8 mouse cellular contexts compared by ENCODE assay signal in the genomic region with DNA sequence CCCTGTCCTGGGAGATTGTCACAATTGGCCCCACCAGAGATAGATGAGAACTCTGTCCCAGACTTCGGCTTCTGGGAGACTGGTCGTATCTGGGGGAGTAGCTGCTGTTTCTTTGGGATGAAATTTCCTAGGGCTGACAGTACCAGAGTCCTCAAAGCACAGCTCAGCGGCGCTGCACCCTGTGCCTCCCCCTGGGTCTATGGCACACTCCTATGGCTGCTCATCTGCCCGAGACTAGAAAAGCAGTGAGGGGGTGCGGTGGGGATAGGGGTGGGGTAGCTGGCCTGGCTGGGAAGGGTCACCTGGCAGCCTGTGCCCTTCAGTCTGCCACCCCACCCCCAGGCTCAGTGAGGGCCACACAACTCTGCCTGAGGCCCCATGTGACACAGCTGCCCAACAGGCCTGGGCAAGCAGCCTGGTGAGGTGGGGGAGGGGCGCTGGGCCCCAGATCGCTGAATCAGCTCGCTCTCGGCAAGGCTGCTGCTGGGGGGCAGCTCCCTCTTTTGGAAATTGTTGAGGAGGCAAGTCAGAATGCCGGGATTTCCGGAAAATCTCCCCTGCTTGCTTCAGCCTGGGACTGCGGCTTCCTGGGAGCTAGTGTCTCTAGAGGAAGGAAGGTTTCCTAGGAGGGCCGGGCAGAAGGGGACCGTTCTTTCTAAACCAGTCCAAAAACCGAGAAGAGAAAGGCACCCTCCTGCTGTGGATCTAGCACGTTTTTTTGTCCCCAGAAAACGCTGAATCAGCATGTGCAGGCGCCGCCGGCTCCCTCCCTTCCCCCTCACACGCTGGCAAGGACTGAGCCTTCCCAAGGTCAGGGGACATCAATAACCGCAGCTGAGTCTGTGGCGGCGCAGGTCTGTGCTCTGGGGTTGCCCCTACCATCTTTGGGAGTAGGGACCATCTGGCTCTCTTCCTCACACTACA. TPM values are rescaled to one million over a fixed set of nuclear protein-coding genes. Genes with fewer than 3 reads are reported as not detected.
DNase-seq lines count a peak whose midpoint lies in the region; ATAC-seq and TF ChIP-seq lines count a peak whose summit lies in the region.

No protein-coding gene starts in this region.

- H3K4me2 ChIP-seq in hindbrain, embryonic 12.5 days (replicated peaks): peak overlapping the region; percentile 53
- H3K4me2 ChIP-seq in lung, postnatal 0 days (replicated peaks; ENCODE audit: low read depth, low read length): peak overlapping the region; percentile 60

- peak overlapping the region; percentile 56 for H3K9ac ChIP-seq in hindbrain, embryonic 12.5 days
- H3K9ac ChIP-seq in lung, postnatal 0 days (replicated peaks; ENCODE audit: low read depth): peak overlapping the region; percentile 39

- TF ChIP-seq CTCF in lung, postnatal 0 days (IDR thresholded peaks at IDR 0.05): peak; percentile 52

- peaks cover 27% of the 10 kb centered on the region for H3K4me1 ChIP-seq in hindbrain, embryonic 12.5 days
- peaks cover 12% of the 10 kb centered on the region for H3K4me1 ChIP-seq in lung, postnatal 0 days (ENCODE audit: insufficient read depth, low read depth, low read length)

- 2% methylated on average over 25 of the region's 25 CpGs for WGBS in hindbrain, embryonic 12.5 days
- WGBS in lung, postnatal 0 days: 8% methylated on average over 25 of the region's 25 CpGs

- ATAC-seq in hindbrain, embryonic 12.5 days (ENCODE audit: low FRiP score): peak; percentile 78
- peak; percentile 83 for ATAC-seq in lung, postnatal 0 days
- ATAC-seq in monocyte, adult 5-6 weeks (replicated peaks; ENCODE audit: insufficient number of reproducible peaks, low FRiP score, low TSS enrichment, poor library complexity, severe bottlenecking): no peak

- H3K27ac ChIP-seq in hindbrain, embryonic 12.5 days: peak overlapping the region; percentile 95
- peak overlapping the region; percentile 64 for H3K27ac ChIP-seq in lung, postnatal 0 days (ENCODE audit: low read length)

- H3K27me3 ChIP-seq in hindbrain, embryonic 12.5 days: no peaks in the 10 kb centered on the region
- no peaks in the 10 kb centered on the region for H3K27me3 ChIP-seq in lung, postnatal 0 days (replicated peaks; ENCODE audit: insufficient read depth, low read length)

- H3K9me3 ChIP-seq in hindbrain, embryonic 12.5 days (replicated peaks): no peaks in the 10 kb centered on the region
- no peaks in the 10 kb centered on the region for H3K9me3 ChIP-seq in lung, postnatal 0 days (ENCODE audit: low read length)

- peaks cover 13% of the 10 kb centered on the region; the same call in 1 of the 2 replicates for H3K36me3 ChIP-seq in hindbrain, embryonic 12.5 days
- no peaks in the 10 kb centered on the region for H3K36me3 ChIP-seq in lung, postnatal 0 days (ENCODE audit: insufficient read depth, low read length)

- TF ChIP-seq EP300 in lung, postnatal 0 days (IDR thresholded peaks at IDR 0.05): no peak

- H3K4me3 ChIP-seq in hindbrain, embryonic 12.5 days: peak overlapping the region; percentile 23
- peak overlapping the region; percentile 24; the same call in 1 of the 2 replicates for H3K4me3 ChIP-seq in lung, postnatal 0 days (ENCODE audit: low read depth, low read length)

- peak; percentile 83 to 86 for DNase-seq in adrenal gland, adult 18-20 months (ENCODE audit: low spot score in 2 of 2)
- DNase-seq in cerebellum, postnatal 36 days: peak; percentile 77 to 85
- peak; percentile 84 to 87 for DNase-seq in frontal cortex, postnatal 25 days (ENCODE audit: low spot score in 2 of 2)
- peak; percentile 76 to 89 for DNase-seq in layer of hippocampus, postnatal 25 days (ENCODE audit: extremely low spot score in 1 of 2, low spot score in 1 of 2)
- DNase-seq in lung, postnatal 0 days (ENCODE audit: low spot score): peak; percentile 78
- DNase-seq in retina, postnatal 7 days (ENCODE audit: low read depth, low spot score): peak; percentile 61

RNA-seq across cellular contexts. Expression of gene Nacc2, which starts 9.9 kb away (rescaled TPM):
- total RNA-seq in adrenal gland, adult 18-20 months (2021): 10 to 100 TPM; 41.4 to 44.0 TPM
- polyA plus RNA-seq in hindbrain, embryonic 12.5 days (2016; fragmentation: Nextera tagmentation; extraction: Ambion mirVana): 12.6 and 15.0 TPM in 2 replicates
- 10 to 100 TPM; 58.7 to 63.4 TPM for total RNA-seq in layer of hippocampus, postnatal 25 days (2021)
- polyA plus RNA-seq in lung, postnatal 0 days (2015; fragmentation: Nextera tagmentation; extraction: Ambion mirVana): 7.1 and 9.2 TPM in 2 replicates
- 1.1 to 3.6 TPM (median 1.4 TPM) in 3 replicates for total RNA-seq in monocyte, adult 5-6 weeks (2017)
